Mouse (Mus musculus): ENCODE measurements around the gene Slc38a7. TPM values are rescaled to one million over a fixed set of nuclear protein-coding genes. Genes with fewer than 3 reads are reported as not detected.

Slc38a7 gene
- polyA plus RNA-seq, 1 experiment, result 26.2 TPM

DNA sequence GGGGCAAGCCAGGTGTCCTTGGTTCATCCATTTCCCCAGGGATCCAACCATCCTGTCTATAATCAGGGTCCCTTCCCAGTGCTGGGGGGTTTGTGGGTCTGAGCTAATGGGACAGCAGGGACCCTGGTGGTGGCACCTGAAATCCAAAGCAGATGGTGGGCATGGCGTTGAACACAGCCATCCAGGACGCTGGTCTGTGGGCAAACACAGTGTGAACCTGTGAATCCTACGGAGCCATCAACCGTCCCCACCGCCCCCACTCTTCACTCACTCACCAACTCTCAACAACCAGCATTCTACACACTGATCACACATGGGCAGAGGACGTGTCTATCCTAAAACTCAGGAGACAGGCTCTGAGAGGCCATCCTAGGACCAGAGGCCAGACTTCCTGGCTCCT is 9.4 kb downstream of the Slc38a7 start:
- TF ChIP-seq CEBPB (IDR thresholded peaks at IDR 0.05; ENCODE audit: low read depth), result no peak
- TF ChIP-seq CTCF (IDR thresholded peaks at IDR 0.05; ENCODE audit: control insufficient read depth, insufficient read depth, insufficient read length), result no peak
- TF ChIP-seq FOSL1 (IDR thresholded peaks at IDR 0.05; ENCODE audit: insufficient read depth, low read length, poor library complexity, severe bottlenecking), result no peak
- no peak for TF ChIP-seq USF1 (IDR thresholded peaks at IDR 0.05; ENCODE audit: low read depth)
- peaks cover 29% of the 10 kb centered on the region for H3K36me3 ChIP-seq (ENCODE audit: control insufficient read depth, insufficient read depth)
- H3K27me3 ChIP-seq (ENCODE audit: control insufficient read depth, insufficient read depth, insufficient read length), result no peaks in the 10 kb centered on the region
- H3K4me3 ChIP-seq (ENCODE audit: insufficient read depth, poor library complexity, severe bottlenecking), result no peak overlapping the region
- H3K79me2 ChIP-seq (ENCODE audit: control insufficient read depth, insufficient read depth), result no peaks in the 10 kb centered on the region
- no peak overlapping the region for H3ac ChIP-seq (ENCODE audit: control insufficient read depth, insufficient read length, low read depth)
- no peaks in the 10 kb centered on the region for H3K79me3 ChIP-seq (ENCODE audit: low read depth)

DNA sequence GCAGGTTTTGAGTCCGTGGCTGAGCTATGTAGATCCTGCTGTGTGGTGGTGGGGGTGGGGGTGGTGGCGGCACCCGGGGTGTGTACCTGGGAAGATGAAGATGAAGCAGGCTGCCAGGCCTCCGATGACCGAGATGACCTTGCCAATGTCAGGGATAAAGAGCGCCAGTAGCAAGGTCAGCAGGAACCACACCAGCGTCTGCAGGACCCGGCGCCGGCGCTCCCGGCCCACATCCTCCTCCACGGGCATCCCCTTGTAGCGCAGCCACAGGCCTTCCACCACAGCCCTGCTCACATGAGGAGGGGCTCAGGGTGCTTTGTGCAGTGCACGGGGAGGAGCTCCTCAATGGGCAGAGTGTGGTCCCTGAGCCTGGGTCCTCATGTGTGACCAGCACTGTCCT is 11.9 kb downstream of the Slc38a7 start:
- H3K36me3 ChIP-seq (ENCODE audit: control insufficient read depth, insufficient read depth), result peaks cover 23% of the 10 kb centered on the region
- TF ChIP-seq FOSL1 (IDR thresholded peaks at IDR 0.05; ENCODE audit: insufficient read depth, low read length, poor library complexity, severe bottlenecking) (no peak), MYOD1 (IDR thresholded peaks at IDR 0.05; ENCODE audit: control insufficient read depth, insufficient read length, low read depth) (no peak), MYOG (IDR thresholded peaks at IDR 0.05; ENCODE audit: control insufficient read depth, extremely low read depth, insufficient read length) (no peak)

GRCm38 (mm10) chr8:95839289-95839688 is 14.1 kb downstream of the Slc38a7 start:
- TF ChIP-seq USF1 (IDR thresholded peaks at IDR 0.05; ENCODE audit: low read depth), result no peak
- TF ChIP-seq FOSL1 (IDR thresholded peaks at IDR 0.05; ENCODE audit: insufficient read depth, low read length, poor library complexity, severe bottlenecking), result no peak
- no peak for TF ChIP-seq MYOD1 (IDR thresholded peaks at IDR 0.05; ENCODE audit: control insufficient read depth, insufficient read length, low read depth)
- TF ChIP-seq MAX (IDR thresholded peaks at IDR 0.05), result no peak
- TF ChIP-seq MYOG (IDR thresholded peaks at IDR 0.05; ENCODE audit: control insufficient read depth, extremely low read depth, insufficient read length), result no peak
- no peak for TF ChIP-seq CEBPB (IDR thresholded peaks at IDR 0.05; ENCODE audit: low read depth)
- no peak for TF ChIP-seq CTCF (IDR thresholded peaks at IDR 0.05; ENCODE audit: control insufficient read depth, insufficient read depth, insufficient read length)
- Histone ChIP-seq H3ac (ENCODE audit: control insufficient read depth, insufficient read length, low read depth) (no peak overlapping the region), H3K79me2 (ENCODE audit: control insufficient read depth, insufficient read depth) (no peaks in the 10 kb centered on the region), H3K36me3 (ENCODE audit: control insufficient read depth, insufficient read depth) (peaks cover 15% of the 10 kb centered on the region), H3K4me3 (ENCODE audit: insufficient read depth, poor library complexity, severe bottlenecking) (no peak overlapping the region), H3K27me3 (ENCODE audit: control insufficient read depth, insufficient read depth, insufficient read length) (no peaks in the 10 kb centered on the region), H3K79me3 (ENCODE audit: low read depth) (no peaks in the 10 kb centered on the region)

More for the DNA sequence above, 11.9 kb downstream of the Slc38a7 start:
- no peaks in the 10 kb centered on the region for H3K79me2 ChIP-seq (ENCODE audit: control insufficient read depth, insufficient read depth)
- no peak overlapping the region for H3K4me3 ChIP-seq (ENCODE audit: insufficient read depth, poor library complexity, severe bottlenecking)
- H3K27me3 ChIP-seq (ENCODE audit: control insufficient read depth, insufficient read depth, insufficient read length), result no peaks in the 10 kb centered on the region
- no peaks in the 10 kb centered on the region for H3K79me3 ChIP-seq (ENCODE audit: low read depth)
- H3ac ChIP-seq (ENCODE audit: control insufficient read depth, insufficient read length, low read depth), result no peak overlapping the region

DNA sequence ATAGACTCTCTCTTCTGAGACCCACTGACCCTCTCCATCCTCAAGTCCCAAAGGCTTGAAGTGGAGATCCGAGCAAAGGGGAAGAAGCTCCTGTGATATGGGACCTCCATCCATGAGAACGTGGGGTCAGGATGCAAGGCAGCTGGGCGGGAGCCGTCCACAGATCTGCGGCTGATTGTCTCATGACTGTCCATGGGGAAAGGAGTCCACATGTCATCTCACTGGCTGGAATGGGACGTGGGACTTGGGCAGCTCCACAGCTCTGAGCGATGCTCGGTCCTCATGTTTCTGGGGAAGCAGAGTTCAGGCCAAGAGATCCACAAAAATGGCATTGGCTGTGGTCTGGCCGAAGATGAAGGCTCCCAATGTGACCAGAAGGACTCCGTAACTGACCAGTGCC is 16.1 kb downstream of the Slc38a7 start:
- no peak overlapping the region for H3K4me3 ChIP-seq (ENCODE audit: insufficient read depth, poor library complexity, severe bottlenecking)
- H3K36me3 ChIP-seq (ENCODE audit: control insufficient read depth, insufficient read depth), result peaks cover 15% of the 10 kb centered on the region
- no peaks in the 10 kb centered on the region for H3K27me3 ChIP-seq (ENCODE audit: control insufficient read depth, insufficient read depth, insufficient read length)
- H3K79me2 ChIP-seq (ENCODE audit: control insufficient read depth, insufficient read depth), result no peaks in the 10 kb centered on the region
- no peak overlapping the region for H3ac ChIP-seq (ENCODE audit: control insufficient read depth, insufficient read length, low read depth)
- TF ChIP-seq FOSL1 (IDR thresholded peaks at IDR 0.05; ENCODE audit: insufficient read depth, low read length, poor library complexity, severe bottlenecking) (no peak), CEBPB (IDR thresholded peaks at IDR 0.05; ENCODE audit: low read depth) (no peak), MAX (IDR thresholded peaks at IDR 0.05) (no peak), MYOD1 (IDR thresholded peaks at IDR 0.05; ENCODE audit: control insufficient read depth, insufficient read length, low read depth) (no peak), CTCF (IDR thresholded peaks at IDR 0.05; ENCODE audit: control insufficient read depth, insufficient read depth, insufficient read length) (no peak), USF1 (IDR thresholded peaks at IDR 0.05; ENCODE audit: low read depth) (no peak), MYOG (IDR thresholded peaks at IDR 0.05; ENCODE audit: control insufficient read depth, extremely low read depth, insufficient read length) (no peak)
- H3K79me3 ChIP-seq (ENCODE audit: low read depth), result no peaks in the 10 kb centered on the region

GRCm38 (mm10) chr8:95835891-95836290 is 17.4 kb downstream of the Slc38a7 start:
- no peaks in the 10 kb centered on the region for H3K27me3 ChIP-seq (ENCODE audit: control insufficient read depth, insufficient read depth, insufficient read length)
- H3ac ChIP-seq (ENCODE audit: control insufficient read depth, insufficient read length, low read depth), result no peak overlapping the region
- H3K36me3 ChIP-seq (ENCODE audit: control insufficient read depth, insufficient read depth), result peaks cover 15% of the 10 kb centered on the region
- H3K4me3 ChIP-seq (ENCODE audit: insufficient read depth, poor library complexity, severe bottlenecking), result no peak overlapping the region
- H3K79me2 ChIP-seq (ENCODE audit: control insufficient read depth, insufficient read depth), result no peaks in the 10 kb centered on the region
- TF ChIP-seq MYOG (IDR thresholded peaks at IDR 0.05; ENCODE audit: control insufficient read depth, extremely low read depth, insufficient read length) (no peak), CTCF (IDR thresholded peaks at IDR 0.05; ENCODE audit: control insufficient read depth, insufficient read depth, insufficient read length) (no peak)
- H3K79me3 ChIP-seq (ENCODE audit: low read depth), result no peaks in the 10 kb centered on the region

- no peaks in the 10 kb centered on the region for H3K79me2 ChIP-seq (ENCODE audit: control insufficient read depth, insufficient read depth)
- H3K4me3 ChIP-seq (ENCODE audit: insufficient read depth, poor library complexity, severe bottlenecking), result no peak overlapping the region
- H3K36me3 ChIP-seq (ENCODE audit: control insufficient read depth, insufficient read depth), result peaks cover 3% of the 10 kb centered on the region
- H3K79me3 ChIP-seq (ENCODE audit: low read depth), result no peaks in the 10 kb centered on the region
- no peak for TF ChIP-seq MAX (IDR thresholded peaks at IDR 0.05)
- no peak for TF ChIP-seq USF1 (IDR thresholded peaks at IDR 0.05; ENCODE audit: low read depth)
- no peak for TF ChIP-seq FOSL1 (IDR thresholded peaks at IDR 0.05; ENCODE audit: insufficient read depth, low read length, poor library complexity, severe bottlenecking)
- no peak for TF ChIP-seq CEBPB (IDR thresholded peaks at IDR 0.05; ENCODE audit: low read depth)
- no peak for TF ChIP-seq MYOG (IDR thresholded peaks at IDR 0.05; ENCODE audit: control insufficient read depth, extremely low read depth, insufficient read length)
- no peak overlapping the region for H3ac ChIP-seq (ENCODE audit: control insufficient read depth, insufficient read length, low read depth)
- peaks cover 4% of the 10 kb centered on the region for H3K27me3 ChIP-seq (ENCODE audit: control insufficient read depth, insufficient read depth, insufficient read length)
Measured at GRCm38 (mm10) chr8:95833435-95833984, 19.8 kb downstream of the Slc38a7 start.
